Mouse (Mus musculus) hindbrain, embryonic 13.5 days (tissue): ENCODE results near the gene Hmbs. TPM values are rescaled to one million over a fixed set of nuclear protein-coding genes. Genes with fewer than 3 reads are reported as not detected.

Source experiments
- ATAC-seq: fragments of 200-750 bp; cut with Nextera tagmentation; 2 replicates; pipeline ENCODE4 v1.8.0; 2017; ENCODE audit warnings: moderate TSS enrichment; ENCODE audit not compliant: low FRiP score
- H3K27ac ChIP-seq: fragments of 300-500 bp; sonication (generic); 2 replicates; pipeline ENCODE4 v1.5.1; 2015; ENCODE audit warnings: inconsistent platforms, mild to moderate bottlenecking, moderate library complexity
- H3K27me3 ChIP-seq: fragments of 300-500 bp; sonication (generic); 2 replicates; pipeline ENCODE4 v1.6.1; 2015; ENCODE audit warnings: mild to moderate bottlenecking, inconsistent platforms
- H3K36me3 ChIP-seq: fragments of 300-500 bp; sonication (generic); 2 replicates; pipeline ENCODE4 v1.6.1; 2015; ENCODE audit warnings: mild to moderate bottlenecking, inconsistent platforms
- H3K4me1 ChIP-seq: fragments of 300-500 bp; sonication (generic); replicated peaks from 2 replicates; pipeline ENCODE4 v1.6.1; 2015; ENCODE audit warnings: inconsistent platforms
- H3K4me2 ChIP-seq: fragments of 300-500 bp; sonication (generic); 2 replicates; pipeline ENCODE4 v1.6.1; 2015; ENCODE audit warnings: inconsistent platforms, mild to moderate bottlenecking, moderate library complexity
- H3K4me3 ChIP-seq: fragments of 300-500 bp; sonication (generic); 2 replicates; pipeline ENCODE4 v1.5.1; 2015; ENCODE audit warnings: mild to moderate bottlenecking, inconsistent platforms
- H3K9ac ChIP-seq: fragments of 300-500 bp; sonication (generic); 2 replicates; pipeline ENCODE4 v1.6.1; 2015; ENCODE audit warnings: mild to moderate bottlenecking, inconsistent platforms
- H3K9me3 ChIP-seq: fragments of 300-500 bp; sonication (generic); 2 replicates; pipeline ENCODE4 v1.6.1; 2016; ENCODE audit warnings: inconsistent platforms
- WGBS: fragments of 180-500 bp; shearing (Covaris S2); methylation state at CpG from one replicate; pipeline ENCODE4 v1.1.7; 2015; 5-methylcytosine and 5-hydroxymethylcytosine counted together
- polyA plus RNA-seq: library from polyadenylated mRNA; unstranded; fragments of >200 nt; fragmentation: Nextera tagmentation; extraction: Ambion mirVana; gene quantifications from 2 replicates; pipeline ENCODE4 v1.2.1, GENCODE M21; 2015

Hmbs gene
- polyA plus RNA-seq, 1 experiment from 2014 or later: 66.8 TPM

- WGBS: 74% methylated on average over 5 of the region's 5 CpGs
- Histone ChIP-seq H3K4me2 (peak overlapping the region; percentile 94), H3K4me3 (peak overlapping the region; percentile 97), H3K9ac (peak overlapping the region; percentile 98), H3K27me3 (no peaks in the 10 kb centered on the region), H3K36me3 (peaks cover 42% of the 10 kb centered on the region), H3K27ac (no peak overlapping the region), H3K9me3 (no peaks in the 10 kb centered on the region), H3K4me1 (peaks cover 47% of the 10 kb centered on the region)
- ATAC-seq: no peak
These were observed 25.8 kb downstream of the Hmbs start for GRCm38 (mm10) chr9:44318076-44318825.

DNA sequence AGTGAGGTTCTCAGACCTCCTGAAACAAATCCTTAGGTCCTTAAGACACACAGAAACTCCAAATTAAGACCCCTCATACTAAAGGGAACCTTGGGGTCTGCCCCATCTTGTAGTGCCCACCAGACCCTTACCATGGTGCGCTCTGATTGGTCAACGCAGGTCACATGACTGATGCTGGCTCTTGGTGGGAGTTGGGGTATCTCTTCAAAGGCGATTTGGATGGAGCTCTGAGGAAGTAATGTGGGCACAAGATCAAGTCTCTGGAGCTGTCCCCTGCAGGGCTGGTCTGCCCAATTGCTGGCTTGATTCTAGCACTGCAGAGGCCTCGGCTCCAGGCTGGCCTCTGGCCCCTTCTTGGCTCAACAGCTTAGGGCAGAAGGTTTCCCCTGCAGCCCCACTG is 26.6 kb downstream of the Hmbs start:
- H3K27ac ChIP-seq: no peak overlapping the region
- H3K27me3 ChIP-seq: no peaks in the 10 kb centered on the region
- peaks cover 47% of the 10 kb centered on the region for H3K4me1 ChIP-seq
- H3K9me3 ChIP-seq: no peaks in the 10 kb centered on the region
- H3K4me3 ChIP-seq: no peak overlapping the region
- H3K9ac ChIP-seq: peak overlapping the region; percentile 98; the same call in 1 of the 2 replicates
- 73% methylated on average over 4 of the region's 4 CpGs for WGBS
- peak overlapping the region; percentile 94 for H3K4me2 ChIP-seq
- no peak for ATAC-seq
- peaks cover 50% of the 10 kb centered on the region for H3K36me3 ChIP-seq

- Histone ChIP-seq H3K4me2 (no peak overlapping the region), H3K4me3 (no peak overlapping the region), H3K9ac (0 out of 2 replicates have a peak overlapping the region, but pooled peaks have one; percentile 19), H3K27ac (no peak overlapping the region), H3K36me3 (peaks cover 65% of the 10 kb centered on the region), H3K27me3 (no peaks in the 10 kb centered on the region), H3K9me3 (no peaks in the 10 kb centered on the region), H3K4me1 (peaks cover 48% of the 10 kb centered on the region)
- WGBS: 95% methylated on average over 18 of the region's 18 CpGs
- no peak for ATAC-seq
These were observed 29.1 kb downstream of the Hmbs start for GRCm38 (mm10) chr9:44314910-44315309.

- no peaks in the 10 kb centered on the region for H3K9me3 ChIP-seq
- H3K4me3 ChIP-seq: no peak overlapping the region
- H3K4me1 ChIP-seq: peaks cover 46% of the 10 kb centered on the region
- H3K27ac ChIP-seq: no peak overlapping the region
- H3K27me3 ChIP-seq: no peaks in the 10 kb centered on the region
- no peak overlapping the region for H3K4me2 ChIP-seq
- H3K9ac ChIP-seq: no peak overlapping the region; the same call in 1 of the 2 replicates
- H3K36me3 ChIP-seq: peaks cover 65% of the 10 kb centered on the region
- ATAC-seq: no peak
- 73% methylated on average over 4 of the region's 4 CpGs for WGBS
These were observed 29.8 kb downstream of the Hmbs start for GRCm38 (mm10) chr9:44314257-44314547.

GRCm38 (mm10) chr9:44313476-44314256 is 30.4 kb downstream of the Hmbs start:
- no peaks in the 10 kb centered on the region for H3K27me3 ChIP-seq
- no peak for ATAC-seq
- no peaks in the 10 kb centered on the region for H3K9me3 ChIP-seq
- no peak overlapping the region for H3K4me3 ChIP-seq
- H3K9ac ChIP-seq: no peak overlapping the region; the same call in 1 of the 2 replicates
- H3K27ac ChIP-seq: no peak overlapping the region
- H3K4me2 ChIP-seq: no peak overlapping the region
- H3K36me3 ChIP-seq: peaks cover 65% of the 10 kb centered on the region
- peaks cover 41% of the 10 kb centered on the region for H3K4me1 ChIP-seq
- 72% methylated on average over 19 of the region's 19 CpGs for WGBS

GRCm38 (mm10) chr9:44311136-44312134 is 32.6 kb downstream of the Hmbs start:
- Histone ChIP-seq H3K4me2 (no peak overlapping the region), H3K4me3 (no peak overlapping the region)

GRCm38 (mm10) chr9:44310750-44311135 is 33.3 kb downstream of the Hmbs start:
- H3K4me2 ChIP-seq: no peak overlapping the region
- no peaks in the 10 kb centered on the region for H3K9me3 ChIP-seq
- peaks cover 48% of the 10 kb centered on the region for H3K36me3 ChIP-seq
- H3K4me1 ChIP-seq: peaks cover 19% of the 10 kb centered on the region; the same call in 1 of the 2 replicates
- no peak for ATAC-seq
- 27% methylated on average over 10 of the region's 10 CpGs for WGBS
- H3K9ac ChIP-seq: 0 out of 2 replicates have a peak overlapping the region, but pooled peaks have one; percentile 49
- H3K27me3 ChIP-seq: no peaks in the 10 kb centered on the region
- no peak overlapping the region for H3K27ac ChIP-seq
- no peak overlapping the region for H3K4me3 ChIP-seq

More at GRCm38 (mm10) chr9:44311136-44312134, 32.6 kb downstream of the Hmbs start:
- 0 out of 2 replicates have a peak overlapping the region, but pooled peaks have one; percentile 6 for H3K27ac ChIP-seq
- WGBS: 8% methylated on average over 27 of the region's 27 CpGs
- H3K27me3 ChIP-seq: no peaks in the 10 kb centered on the region
- H3K4me1 ChIP-seq: peaks cover 19% of the 10 kb centered on the region; the same call in 1 of the 2 replicates
- peak overlapping the region; percentile 49; the same call in 1 of the 2 replicates for H3K9ac ChIP-seq
- ATAC-seq: 0 out of 2 replicates have a peak, but pooled peaks have one; percentile 12
- H3K9me3 ChIP-seq: no peaks in the 10 kb centered on the region
- H3K36me3 ChIP-seq: peaks cover 55% of the 10 kb centered on the region

DNA sequence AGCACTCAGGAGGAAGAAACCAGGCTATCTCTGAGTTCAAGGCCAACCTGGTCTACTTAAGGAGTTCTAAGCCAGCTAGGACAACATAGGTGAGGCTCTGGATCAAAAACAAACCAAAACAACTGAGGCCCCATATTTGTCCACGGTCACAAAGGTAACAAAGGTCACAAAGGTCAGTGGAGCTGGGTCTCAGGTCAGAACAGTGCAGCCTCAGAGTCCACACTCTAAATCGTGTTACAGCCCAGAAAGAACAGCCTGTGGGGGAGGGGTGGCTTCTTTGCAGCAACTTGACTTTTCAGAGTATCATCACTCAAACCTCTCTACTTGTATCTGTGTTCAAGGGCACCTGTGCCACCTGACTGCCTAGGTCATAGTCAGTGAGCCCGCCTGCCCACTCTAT is 34.3 kb downstream of the Hmbs start:
- ATAC-seq: no peak
- WGBS: 70% methylated on average over 3 of the region's 3 CpGs
- H3K27ac ChIP-seq: no peak overlapping the region

GRCm38 (mm10) chr9:44307248-44307647 is 36.8 kb downstream of the Hmbs start:
- Histone ChIP-seq H3K27ac (no peak overlapping the region), H3K9ac (no peak overlapping the region), H3K27me3 (no peaks in the 10 kb centered on the region), H3K4me1 (peaks cover 31% of the 10 kb centered on the region), H3K4me2 (no peak overlapping the region), H3K9me3 (no peaks in the 10 kb centered on the region), H3K36me3 (peaks cover 17% of the 10 kb centered on the region), H3K4me3 (no peak overlapping the region)
- no peak for ATAC-seq
- 94% methylated on average over 2 of the region's 2 CpGs for WGBS

More for the DNA sequence above, 34.3 kb downstream of the Hmbs start:
- H3K4me1 ChIP-seq: peaks cover 22% of the 10 kb centered on the region
- H3K27me3 ChIP-seq: no peaks in the 10 kb centered on the region
- H3K9me3 ChIP-seq: no peaks in the 10 kb centered on the region
- H3K4me2 ChIP-seq: no peak overlapping the region
- no peak overlapping the region for H3K9ac ChIP-seq
- H3K36me3 ChIP-seq: peaks cover 38% of the 10 kb centered on the region
- H3K4me3 ChIP-seq: no peak overlapping the region

DNA sequence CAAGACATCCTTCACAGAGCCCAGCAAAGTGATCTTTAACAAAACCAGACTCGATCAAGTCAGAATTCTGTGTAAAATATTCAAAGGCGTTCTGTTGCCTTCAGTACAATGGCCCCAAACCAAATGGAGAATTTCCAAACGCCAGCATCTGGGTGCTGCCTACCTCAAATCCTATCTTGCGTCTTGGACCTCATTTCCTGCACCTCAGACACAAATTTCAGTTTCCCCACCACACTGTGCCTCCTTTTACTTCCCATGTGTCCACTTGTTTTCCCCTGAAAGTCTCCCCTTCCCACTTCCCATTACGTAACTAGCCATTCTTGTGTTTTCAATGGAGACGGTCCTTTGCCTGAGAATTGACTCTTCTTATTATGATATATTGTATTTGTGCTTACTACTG is 37.5 kb downstream of the Hmbs start:
- WGBS: 90% methylated on average over 6 of the region's 6 CpGs
- Histone ChIP-seq H3K4me1 (peaks cover 28% of the 10 kb centered on the region), H3K4me3 (no peak overlapping the region), H3K36me3 (peaks cover 20% of the 10 kb centered on the region), H3K9ac (no peak overlapping the region), H3K9me3 (no peaks in the 10 kb centered on the region), H3K27me3 (no peaks in the 10 kb centered on the region), H3K27ac (no peak overlapping the region), H3K4me2 (no peak overlapping the region)
- ATAC-seq: no peak

- H3K9me3 ChIP-seq: no peaks in the 10 kb centered on the region
- H3K4me1 ChIP-seq: peaks cover 21% of the 10 kb centered on the region
- H3K27me3 ChIP-seq: no peaks in the 10 kb centered on the region
- peak within 1 kb of the TSS; percentile 98 for H3K4me3 ChIP-seq
- peak within 1 kb of the TSS; percentile 98 for H3K9ac ChIP-seq
- under 1% methylated on average over 54 of the region's 54 CpGs for whole genome bisulfite sequencing
- peaks cover 20% of the 10 kb centered on the region for H3K36me3 ChIP-seq
- peak within 1 kb of the TSS; percentile 81 for H3K4me2 ChIP-seq
- peak within 1 kb of the TSS; percentile 88 for H3K27ac ChIP-seq
- ATAC-seq: peak; percentile 99
These were observed 38.5 kb downstream of the Hmbs start, which contains the start of gene Hinfp for GRCm38 (mm10) chr9:44305466-44306079. Gene Hinfp (minus strand): TSS chr9:44305671.
